Mouse (Mus musculus): ENCODE measurements around the gene Hace1.

DNA sequence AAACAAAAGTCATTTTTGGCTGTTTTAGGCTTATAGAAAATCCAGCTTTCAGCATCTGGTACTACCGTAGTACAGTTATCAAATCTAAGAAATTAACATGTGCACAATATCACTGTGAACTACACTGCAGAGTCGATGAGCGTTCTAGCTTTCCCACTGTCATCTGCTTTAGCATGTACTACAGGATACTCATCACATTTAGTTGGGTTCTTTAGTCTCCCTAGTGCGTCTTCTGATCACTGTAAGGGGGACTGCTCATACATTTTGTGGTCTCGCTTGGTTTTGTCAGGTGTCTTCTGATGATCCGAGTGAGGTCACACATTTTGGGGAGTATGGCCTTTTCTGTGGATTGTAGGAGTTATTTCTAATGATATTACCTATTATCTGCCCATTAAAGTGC lies 6.2 kb downstream of the Hace1 start:
- TF ChIP-seq CTCF (IDR thresholded peaks at IDR 0.05; ENCODE audit: low read depth) (no peak), EP300 (IDR thresholded peaks at IDR 0.05; ENCODE audit: low read depth) (no peak)
